ENCODE assay signal across 1 mouse cellular context in genomic region chr6:86399995-86400394, GRCm38 (mm10).
A peak's percentile ranks its signal among the peaks of the same experiment; 100 is the strongest.
TF ChIP-seq lines count a peak whose summit lies in the region.

No protein-coding gene starts in this region.

TF ChIP-seq in MEL, 35 proteins besides CTCF, POLR2A, EP300 and RAD21:
- TF ChIP-seq MYC (IDR thresholded peaks at IDR 0.05; ENCODE audit: low read depth, low read length) = peak; percentile 53; the same call in 1 of the 2 replicates
- no peak for TF ChIP-seq NELFE (IDR thresholded peaks at IDR 0.05; ENCODE audit: low read depth, low read length)
- no peak for TF ChIP-seq E2F4 (IDR thresholded peaks at IDR 0.05; ENCODE audit: borderline replicate concordance, low read depth, low read length)
TF ChIP-seq in MEL: peak in this region for 1.
